Mouse (Mus musculus) testis, adult 2 months (tissue): ENCODE measurements around the gene Mapkapk3.
A peak's percentile ranks its signal among the peaks of the same experiment; 100 is the strongest.

ENCODE experiments used
- CTCF ChIP-seq: fragments of 200-500 bp; IDR thresholded peaks from 2 replicates; pipeline ENCODE4 v1.5.1; 2012; ENCODE audit warnings: low read depth, mild to moderate bottlenecking, inconsistent platforms, low read length, moderate library complexity; ENCODE audit not compliant: control insufficient read depth, insufficient read depth, insufficient replicate concordance
- POLR2A ChIP-seq: fragments of 200-500 bp; IDR thresholded peaks from 2 replicates; pipeline ENCODE4 v1.6.1; 2012; ENCODE audit warnings: low read depth, mild to moderate bottlenecking, inconsistent platforms, low read length, moderate library complexity; ENCODE audit not compliant: control insufficient read depth

- TF ChIP-seq CTCF (no peak), POLR2A (peak; percentile 64; the same call in 1 of the 2 replicates)
Measured at GRCm38 (mm10) chr9:107231539-107232139, 58.0 kb downstream of the Mapkapk3 start, which contains the start of gene Dock3.
